Mouse (Mus musculus) spleen, adult 2 months (tissue): Measurements from ENCODE around the gene Car9. TPM values are rescaled to one million over a fixed set of nuclear protein-coding genes. Genes with fewer than 3 reads are reported as not detected.
A peak's percentile ranks its signal among the peaks of the same experiment; 100 is the strongest.

ENCODE experiments used
- DNase-seq, 2 experiments: peaks; one replicate each; pipeline versions ENCODE4 v3.0.0 to v3.0.0-alpha.2; 2012 to 2021; ENCODE audit warnings: low spot score in 2 of 2, low read depth in 1 of 2
- H3K27ac ChIP-seq: fragments of 200-500 bp; 2 replicates; pipeline ENCODE4 v1.5.1; 2012; ENCODE audit warnings: low read length, inconsistent platforms; ENCODE audit not compliant: insufficient read depth
- H3K27me3 ChIP-seq: fragments of 200-500 bp; 2 replicates; pipeline ENCODE4 v1.6.1; 2012; ENCODE audit warnings: mild to moderate bottlenecking, moderate library complexity, low read length, inconsistent platforms; ENCODE audit not compliant: control insufficient read depth, insufficient read depth
- H3K36me3 ChIP-seq: fragments of 200-500 bp; 2 replicates; pipeline ENCODE4 v1.6.1; 2012; ENCODE audit warnings: mild to moderate bottlenecking, low read length, inconsistent platforms; ENCODE audit not compliant: control insufficient read depth, insufficient read depth
- H3K4me1 ChIP-seq: fragments of 200-500 bp; 2 replicates; pipeline ENCODE4 v1.6.1; 2011; ENCODE audit warnings: inconsistent platforms; ENCODE audit not compliant: control insufficient read depth, insufficient read depth, insufficient read length
- H3K4me3 ChIP-seq: fragments of 200-500 bp; 2 replicates; pipeline ENCODE4 v1.5.1; 2011; ENCODE audit warnings: mild to moderate bottlenecking, inconsistent platforms; ENCODE audit not compliant: insufficient read depth, insufficient read length; ENCODE audit errors: extremely low read depth
- CTCF ChIP-seq: fragments of 200-500 bp; IDR thresholded peaks from 2 replicates; pipeline ENCODE4 v1.5.1; 2011; ENCODE audit warnings: mild to moderate bottlenecking, inconsistent platforms; ENCODE audit not compliant: insufficient read depth, insufficient read length, insufficient replicate concordance; ENCODE audit errors: extremely low read depth
- POLR2A ChIP-seq: fragments of 200-500 bp; IDR thresholded peaks from 2 replicates; pipeline ENCODE4 v1.6.1; 2011; ENCODE audit warnings: low read depth, low read length, inconsistent platforms
- WGBS: fragments of 180-500 bp; shearing (Covaris S2); methylation state at CpG from one replicate; pipeline ENCODE4 v1.1.7; 2018; 5-methylcytosine and 5-hydroxymethylcytosine counted together
- polyA plus RNA-seq: library from polyadenylated mRNA; depleted of rRNA; stranded (reverse); fragments of >200 nt; gene quantifications from 2 replicates; pipeline ENCODE4 v1.2.3, GENCODE M21; 2012

Car9 gene
- polyA plus RNA-seq, 1 experiment, result 2.0 TPM

DNA sequence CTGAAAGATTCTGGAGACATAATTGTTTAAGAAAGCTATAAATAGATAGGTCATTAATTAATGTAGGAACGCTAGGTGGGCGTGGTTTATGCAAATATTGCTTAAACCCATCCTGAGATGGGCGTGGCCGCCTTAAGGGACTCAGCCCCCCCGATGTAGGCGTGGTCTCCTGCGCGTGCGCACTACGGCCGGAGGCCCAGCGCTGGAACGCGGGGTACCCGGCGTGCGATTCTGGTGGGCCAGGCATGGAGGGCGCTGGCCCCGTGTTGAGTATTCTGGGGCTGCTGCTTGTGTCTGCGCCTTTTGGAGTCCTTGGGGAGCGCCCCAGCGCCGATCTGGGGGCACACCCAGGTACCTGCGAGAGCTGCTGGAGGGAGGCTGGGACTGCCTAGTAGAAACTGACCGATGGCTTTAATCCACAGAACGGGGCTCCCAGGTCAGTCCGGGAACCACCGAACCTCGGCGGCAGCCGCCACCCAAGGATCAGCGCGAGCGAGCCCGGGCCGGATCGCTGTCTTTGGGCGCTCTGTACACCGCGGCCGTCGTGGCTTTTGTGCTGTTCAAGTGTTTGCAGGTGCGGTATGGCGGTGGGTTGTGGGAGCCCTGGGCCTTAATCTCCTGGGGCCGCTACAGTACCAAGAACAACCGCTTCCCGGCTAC is 13.4 kb upstream of the Car9 start:
- Histone ChIP-seq H3K4me3 (peak overlapping the region; percentile 98), H3K27me3 (no peaks in the 10 kb centered on the region), H3K27ac (peak overlapping the region; percentile 94), H3K36me3 (0 out of 2 replicates have a peak, but pooled peaks cover 2% of the 10 kb centered on the region), H3K4me1 (peaks cover 2% of the 10 kb centered on the region; the same call in 1 of the 2 replicates)
- peak; percentile 90 to 95 for DNase-seq
- WGBS, result under 1% methylated on average over 47 of the region's 47 CpGs
- TF ChIP-seq CTCF (no peak), POLR2A (peak; percentile 82)

DNA sequence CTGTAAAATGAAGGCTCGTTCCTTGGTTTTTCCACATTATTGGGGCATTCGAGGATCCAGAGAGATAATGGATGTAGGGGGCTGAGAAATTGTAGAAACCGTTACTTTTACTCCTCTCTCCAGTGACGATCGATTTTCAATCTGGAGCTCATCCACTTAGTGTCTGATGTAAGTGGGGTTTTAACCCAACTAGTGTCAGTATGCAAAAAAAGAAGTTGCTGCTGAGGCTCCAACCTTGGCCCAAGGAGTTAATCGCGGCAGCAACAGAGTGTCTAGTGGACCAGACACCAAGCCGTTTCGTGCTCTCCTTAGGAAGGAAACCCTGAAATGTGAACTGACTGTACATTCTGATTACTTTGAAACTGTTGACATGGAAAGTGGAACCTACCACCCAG is 12.9 kb upstream of the Car9 start:
- WGBS, result 2% methylated on average over 9 of the region's 9 CpGs
- DNase-seq, result no peak

DNA sequence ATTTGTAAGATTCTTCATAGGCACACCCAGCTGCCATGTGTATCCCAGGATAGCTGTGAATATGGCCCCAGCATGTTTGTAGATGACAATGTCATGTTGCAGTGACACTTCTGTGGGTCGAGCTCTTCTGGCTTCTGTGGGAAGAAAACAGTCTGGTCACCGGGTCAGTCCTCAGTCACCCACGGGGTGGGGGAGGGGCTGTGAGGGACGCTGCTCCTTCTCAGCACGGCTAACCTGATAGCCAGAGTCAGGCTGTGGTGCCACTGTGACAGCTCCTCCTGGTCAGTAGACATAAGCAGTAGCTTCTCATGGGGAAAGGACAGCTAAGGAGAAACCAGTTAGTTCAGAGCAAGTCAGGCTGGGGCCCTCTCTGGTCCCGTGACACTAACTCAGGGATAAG is 10.2 kb upstream of the Car9 start:
- WGBS, result 84% methylated on average over 6 of the region's 6 CpGs
- H3K4me1 ChIP-seq, result peaks cover 14% of the 10 kb centered on the region

More for the DNA sequence above, 12.9 kb upstream of the Car9 start:
- Histone ChIP-seq H3K27ac (peak overlapping the region; percentile 94), H3K36me3 (0 out of 2 replicates have a peak, but pooled peaks cover 2% of the 10 kb centered on the region), H3K27me3 (no peaks in the 10 kb centered on the region), H3K4me3 (peak overlapping the region; percentile 98), H3K4me1 (peaks cover 6% of the 10 kb centered on the region; the same call in 1 of the 2 replicates)
- TF ChIP-seq CTCF, result no peak
- TF ChIP-seq POLR2A, result no peak

DNA sequence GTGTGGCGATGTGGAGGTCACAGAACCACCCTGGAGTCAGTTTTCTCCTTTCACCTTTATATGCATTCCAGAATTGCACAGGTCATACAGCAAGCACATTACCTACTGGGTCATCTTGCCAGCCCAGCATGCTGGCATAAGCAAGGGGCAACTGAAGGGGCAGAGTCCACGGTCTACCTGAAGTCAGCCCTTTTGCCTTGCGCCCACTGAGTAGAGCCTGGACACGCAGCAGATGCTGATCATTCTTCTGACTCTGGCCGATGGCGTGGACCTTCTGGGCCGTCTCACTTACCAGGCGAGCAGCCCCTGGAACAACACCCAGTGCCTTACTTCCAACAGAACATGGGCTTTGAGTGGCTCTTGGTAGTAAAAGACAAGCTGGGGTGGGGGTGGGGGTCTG is 9.4 kb upstream of the Car9 start:
- H3K4me3 ChIP-seq, result no peak overlapping the region
- TF ChIP-seq CTCF, result no peak
- TF ChIP-seq POLR2A, result no peak
- no peak overlapping the region for H3K27ac ChIP-seq
- H3K27me3 ChIP-seq, result no peaks in the 10 kb centered on the region
- H3K36me3 ChIP-seq, result 0 out of 2 replicates have a peak, but pooled peaks cover 2% of the 10 kb centered on the region
- no peak for DNase-seq
- WGBS, result 93% methylated on average over 8 of the region's 8 CpGs
- peaks cover 14% of the 10 kb centered on the region for H3K4me1 ChIP-seq

More for the DNA sequence above, 10.2 kb upstream of the Car9 start:
- 0 out of 2 replicates have a peak, but pooled peaks cover 2% of the 10 kb centered on the region for H3K36me3 ChIP-seq
- no peak overlapping the region for H3K27ac ChIP-seq
- H3K27me3 ChIP-seq, result no peaks in the 10 kb centered on the region
- TF ChIP-seq POLR2A (no peak), CTCF (no peak)
- DNase-seq, result no peak
- no peak overlapping the region for H3K4me3 ChIP-seq

DNA sequence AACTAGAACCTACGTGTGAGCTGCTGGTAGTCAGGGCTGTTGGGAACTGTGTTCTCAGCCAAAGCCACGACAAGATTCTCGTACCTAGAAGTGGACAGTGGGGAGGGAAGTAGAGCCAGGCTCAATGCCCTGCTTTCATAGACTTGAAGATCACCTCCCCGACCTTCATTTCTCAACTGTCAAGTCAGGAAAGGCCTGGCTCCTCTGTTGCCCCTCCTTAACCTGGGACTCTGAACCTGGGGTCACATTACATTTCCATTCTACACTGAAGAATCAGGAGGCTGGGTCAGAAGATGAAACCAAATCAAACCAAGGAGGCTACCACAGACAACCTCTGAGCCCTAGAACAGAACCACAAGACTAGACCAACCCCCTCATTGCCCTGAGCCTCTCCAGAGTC is 8.8 kb upstream of the Car9 start:
- Histone ChIP-seq H3K36me3 (0 out of 2 replicates have a peak, but pooled peaks cover 2% of the 10 kb centered on the region), H3K27ac (no peak overlapping the region), H3K4me3 (no peak overlapping the region), H3K27me3 (no peaks in the 10 kb centered on the region), H3K4me1 (peaks cover 14% of the 10 kb centered on the region)
- no peak for TF ChIP-seq CTCF
- no peak for TF ChIP-seq POLR2A
- no peak for DNase-seq
- 68% methylated on average over 4 of the region's 4 CpGs for WGBS

DNA sequence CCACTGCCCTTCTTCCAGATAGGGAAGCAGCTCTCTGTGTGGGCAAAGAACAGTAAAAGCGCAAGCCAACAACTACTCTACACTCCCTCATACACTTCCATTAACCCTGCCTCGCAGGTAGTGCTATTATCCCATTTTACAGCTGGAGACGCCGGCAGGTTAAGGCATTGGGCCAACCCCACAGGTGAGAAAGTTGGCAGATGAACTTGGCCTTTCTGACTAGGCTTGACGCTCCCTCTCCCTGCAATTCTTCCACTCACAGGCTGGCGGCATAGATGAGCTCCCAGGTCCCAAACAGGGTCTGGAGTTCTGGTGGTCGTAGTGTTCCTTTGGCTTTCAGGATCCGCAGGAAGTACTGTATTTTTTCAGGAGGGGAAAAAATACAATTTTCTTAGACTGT is 7.8 kb upstream of the Car9 start:
- Histone ChIP-seq H3K4me1 (peaks cover 14% of the 10 kb centered on the region), H3K27me3 (no peaks in the 10 kb centered on the region), H3K27ac (no peak overlapping the region), H3K36me3 (0 out of 2 replicates have a peak, but pooled peaks cover 2% of the 10 kb centered on the region), H3K4me3 (peak overlapping the region; percentile 62)
- 6% methylated on average over 8 of the region's 8 CpGs for WGBS
- no peak for TF ChIP-seq CTCF
- TF ChIP-seq POLR2A, result no peak
- DNase-seq, result no peak

DNA sequence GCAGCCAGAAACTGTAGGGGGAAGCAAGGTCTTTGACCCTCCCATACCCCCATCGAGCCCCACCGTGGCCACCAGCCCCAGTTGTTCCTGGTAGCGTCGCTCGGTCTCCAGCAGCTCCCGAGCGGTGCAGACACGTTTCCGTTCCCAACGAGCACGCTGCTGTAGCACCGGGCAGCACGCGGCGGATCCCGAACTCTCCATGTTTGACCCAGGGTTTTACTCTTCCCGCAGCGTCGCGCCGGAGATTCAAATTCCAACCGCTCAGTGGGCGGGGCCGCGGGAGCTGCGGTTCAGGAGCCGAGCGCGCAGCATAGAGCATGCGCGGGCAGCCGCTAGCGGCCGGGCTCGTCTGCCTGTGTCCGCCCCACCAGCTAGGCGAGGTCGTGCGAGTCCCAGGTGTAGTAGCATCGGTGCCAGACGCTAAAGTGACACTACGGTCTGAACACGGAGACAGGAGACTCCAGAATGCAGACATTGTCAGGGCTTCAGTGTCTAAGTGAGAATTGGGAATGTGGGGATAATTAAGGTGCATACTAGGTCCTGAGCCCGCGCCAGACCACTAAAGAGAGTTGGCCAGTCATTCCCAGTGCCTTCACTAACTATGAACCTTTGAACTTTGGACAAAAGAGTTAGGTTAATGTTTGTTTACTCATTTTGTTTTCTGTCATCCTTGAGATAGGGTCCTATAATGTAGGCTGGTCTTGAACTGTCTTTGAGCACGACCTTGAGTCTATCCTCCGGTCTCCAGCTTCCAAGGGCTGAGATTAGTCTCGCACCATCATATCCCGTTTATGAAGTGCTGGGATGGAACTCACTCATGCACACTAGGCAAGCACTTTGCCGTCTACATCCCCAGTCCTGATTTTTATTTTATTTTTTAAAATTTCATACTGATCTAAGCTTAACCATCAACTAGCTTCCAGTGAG is 7.1 kb upstream of the Car9 start, which contains the start of gene Arhgef39:
Gene Arhgef39, minus strand, starts transcription at position 289 of the 927 bp plus-strand sequence.
- H3K4me1 ChIP-seq, result peaks cover 14% of the 10 kb centered on the region
- H3K27ac ChIP-seq, result peak within 1 kb of the TSS; percentile 8; the same call in 1 of the 2 replicates
- H3K4me3 ChIP-seq, result peak within 1 kb of the TSS; percentile 62
- DNase-seq, result peak in 1 of 2 experiments; percentile 47
- no peaks in the 10 kb centered on the region for H3K27me3 ChIP-seq
- H3K36me3 ChIP-seq, result 0 out of 2 replicates have a peak, but pooled peaks cover 2% of the 10 kb centered on the region
- 7% methylated on average over 50 of the region's 50 CpGs for WGBS
- TF ChIP-seq POLR2A (no peak), CTCF (no peak)
